In genomic region chr17:30681604-30682003, GRCm38 (mm10) we compare ENCODE assay signal across 9 mouse cellular contexts. TPM values are rescaled to one million over a fixed set of nuclear protein-coding genes. Genes with fewer than 3 reads are reported as not detected.
A peak's percentile ranks its signal among the peaks of the same experiment; 100 is the strongest.
DNase-seq lines count a peak whose midpoint lies in the region; ATAC-seq and TF ChIP-seq lines count a peak whose summit lies in the region.
"Had no signal": no experiment of that assay in that cellular context is flagged by ENCODE, and none has a peak within 500 bp of the region (broad histone marks: within the 10 kb centered on the region; RNA-seq: fewer than 3 reads in every experiment).

No protein-coding gene starts in this region.

- no peak overlapping the region for H3K9ac ChIP-seq in MEL (ENCODE audit: control insufficient read depth, low read depth, low read length, poor library complexity, severe bottlenecking)
- no peak overlapping the region for H3K9ac ChIP-seq in liver, embryonic 13.5 days
- H3K9ac ChIP-seq: neural tube, embryonic 13.5 days had no signal

- H3K27me3 ChIP-seq in MEL (ENCODE audit: control insufficient read depth in 1 of 2, insufficient read depth in 2 of 2, low read length in 2 of 2), result no peaks in the 10 kb centered on the region
- H3K27me3 ChIP-seq in liver, embryonic 13.5 days, result no peaks in the 10 kb centered on the region
- H3K27me3 ChIP-seq in small intestine, adult 2 months (ENCODE audit: control insufficient read depth, insufficient read depth, low read length), result no peaks in the 10 kb centered on the region
- H3K27me3 ChIP-seq: neural tube, embryonic 13.5 days had no signal

- H3K9me3 ChIP-seq in MEL (replicated peaks; ENCODE audit: insufficient read depth, low read length), result no peaks in the 10 kb centered on the region
- no peaks in the 10 kb centered on the region for H3K9me3 ChIP-seq in liver, embryonic 13.5 days (replicated peaks)
- H3K9me3 ChIP-seq: neural tube, embryonic 13.5 days had no signal

- no peaks in the 10 kb centered on the region for H3K79me2 ChIP-seq in MEL (ENCODE audit: control insufficient read depth, insufficient read depth, low read length, poor library complexity)

- TF ChIP-seq EP300 in MEL (IDR thresholded peaks at IDR 0.05; ENCODE audit: low read depth in 1 of 2, low read length in 2 of 2), result no peak

- no peak overlapping the region for H3K4me2 ChIP-seq in liver, embryonic 13.5 days
- H3K4me2 ChIP-seq: neural tube, embryonic 13.5 days had no signal

- TF ChIP-seq CTCF in MEL (IDR thresholded peaks at IDR 0.05 in 2 of 3, conservative IDR thresholded peaks at IDR 0.05 in 1 of 3; ENCODE audit: control insufficient read depth in 1 of 3, insufficient read depth in 1 of 3, low read depth in 2 of 3, low read length in 3 of 3, poor library complexity in 1 of 3, severe bottlenecking in 1 of 3), result peak; percentile 97 to 99 (median 97)
- peak; percentile 82; the same call in 1 of the 2 replicates for TF ChIP-seq CTCF in small intestine, adult 2 months (IDR thresholded peaks at IDR 0.05; ENCODE audit: extremely low read depth, insufficient read length, insufficient replicate concordance, low read depth, low read length)

- H3K36me3 ChIP-seq in MEL (ENCODE audit: control insufficient read depth in 1 of 2, insufficient read depth in 2 of 2, low read length in 2 of 2), result no peaks in the 10 kb centered on the region
- no peaks in the 10 kb centered on the region for H3K36me3 ChIP-seq in liver, embryonic 13.5 days
- H3K36me3 ChIP-seq in small intestine, adult 2 months (ENCODE audit: control insufficient read depth, insufficient read depth, low read length), result no peaks in the 10 kb centered on the region
- H3K36me3 ChIP-seq: neural tube, embryonic 13.5 days had no signal

- no peak overlapping the region for H3K4me3 ChIP-seq in MEL (ENCODE audit: control insufficient read depth in 1 of 2, insufficient read depth in 1 of 2, low read depth in 2 of 2, low read length in 2 of 2)
- no peak overlapping the region for H3K4me3 ChIP-seq in liver, embryonic 13.5 days (replicated peaks)
- no peak overlapping the region for H3K4me3 ChIP-seq in small intestine, adult 2 months (ENCODE audit: low read depth, low read length)
- H3K4me3 ChIP-seq: neural tube, embryonic 13.5 days had no signal

- H3K27ac ChIP-seq in MEL (ENCODE audit: control insufficient read depth, low read depth, low read length), result no peak overlapping the region
- no peak overlapping the region for H3K27ac ChIP-seq in liver, embryonic 13.5 days
- no peak overlapping the region for H3K27ac ChIP-seq in small intestine, adult 2 months (ENCODE audit: insufficient read depth, low read depth, low read length)
- H3K27ac ChIP-seq: neural tube, embryonic 13.5 days had no signal

- peak; percentile 98 for TF ChIP-seq RAD21 in MEL (IDR thresholded peaks at IDR 0.05; ENCODE audit: low read depth, low read length)

- DNase-seq in layer of hippocampus, adult 11-12 months (ENCODE audit: low spot score), result peak; percentile 45
- no peak for DNase-seq in layer of hippocampus, adult 9-11 months
- peak; percentile 92 for DNase-seq in MEL (ENCODE audit: low read depth, low spot score)
- peak; percentile 73 for DNase-seq in adrenal gland, postnatal 14 days
- peak; percentile 9 for DNase-seq in liver, embryonic 13.5 days

- ATAC-seq in erythroid progenitor cell, adult 5-6 weeks (replicated peaks; ENCODE audit: low FRiP score, poor library complexity, severe bottlenecking), result 0 out of 2 replicates have a peak, but pooled peaks have one; percentile 42
- no peak for ATAC-seq in liver, embryonic 13.5 days (ENCODE audit: low read depth)
- ATAC-seq in inflammation-experienced regulatory T-cells, adult 6 months, result no peak

- WGBS in liver, embryonic 13.5 days (ENCODE audit: insufficient replicate concordance), result 13% methylated on average over 5 of the region's 5 CpGs
- WGBS in small intestine, adult 2 months, result 20% methylated on average over 5 of the region's 5 CpGs

- no peaks in the 10 kb centered on the region for H3K4me1 ChIP-seq in MEL (ENCODE audit: control insufficient read depth in 1 of 2, insufficient read depth in 2 of 2, low read length in 2 of 2)
- H3K4me1 ChIP-seq in liver, embryonic 13.5 days (replicated peaks), result no peaks in the 10 kb centered on the region
- no peaks in the 10 kb centered on the region for H3K4me1 ChIP-seq in small intestine, adult 2 months (ENCODE audit: control insufficient read depth, insufficient read depth, insufficient read length, low read length)
- H3K4me1 ChIP-seq: neural tube, embryonic 13.5 days had no signal

- TF ChIP-seq POLR2A in MEL (IDR thresholded peaks at IDR 0.05; ENCODE audit: control insufficient read depth in 1 of 2, insufficient read depth in 1 of 2, low read depth in 1 of 2, low read length in 2 of 2, poor library complexity in 1 of 2), result no peak
- TF ChIP-seq POLR2A in small intestine, adult 2 months (IDR thresholded peaks at IDR 0.05; ENCODE audit: low read depth, low read length), result no peak

TF ChIP-seq in MEL, 35 proteins besides CTCF, POLR2A, EP300 and RAD21:
- TF ChIP-seq ETS1 (IDR thresholded peaks at IDR 0.05; ENCODE audit: low read depth, low read length) (peak; percentile 54), JUND (IDR thresholded peaks at IDR 0.05; ENCODE audit: low read depth, low read length) (no peak), ZC3H11A (IDR thresholded peaks at IDR 0.05; ENCODE audit: low read depth, low read length) (peak; percentile 97), RCOR1 (IDR thresholded peaks at IDR 0.05; ENCODE audit: low read depth, low read length) (no peak), MXI1 (IDR thresholded peaks at IDR 0.05; ENCODE audit: low read depth, low read length) (peak; percentile 95), NELFE (IDR thresholded peaks at IDR 0.05; ENCODE audit: low read depth, low read length) (no peak), SMC3 (IDR thresholded peaks at IDR 0.05; ENCODE audit: low read depth, low read length) (peak; percentile 96), MYC (IDR thresholded peaks at IDR 0.05; ENCODE audit: low read depth, low read length) (peak; percentile 99), POLR2AphosphoS5 (IDR thresholded peaks at IDR 0.05; ENCODE audit: borderline replicate concordance, low read depth, low read length) (no peak), BHLHE40 (IDR thresholded peaks at IDR 0.05; ENCODE audit: borderline replicate concordance, low read depth, low read length) (peak; percentile 70), MAFK (IDR thresholded peaks at IDR 0.05; ENCODE audit: borderline replicate concordance, low read depth, low read length) (no peak), TAL1 (IDR thresholded peaks at IDR 0.05; ENCODE audit: low read length) (no peak), SIN3A (IDR thresholded peaks at IDR 0.05; ENCODE audit: low read length) (peak; percentile 96), POLR2AphosphoS2 (IDR thresholded peaks at IDR 0.05; ENCODE audit: low read length) (no peak), TCF12 (IDR thresholded peaks at IDR 0.05; ENCODE audit: low read depth, low read length) (peak; percentile 9; the same call in 1 of the 2 replicates), ZNF384 (IDR thresholded peaks at IDR 0.05; ENCODE audit: low read depth, low read length) (peak; percentile 63), MYB (IDR thresholded peaks at IDR 0.05; ENCODE audit: low read depth, low read length) (no peak), USF2 (IDR thresholded peaks at IDR 0.05; ENCODE audit: borderline replicate concordance in 1 of 2, insufficient read depth in 1 of 2, low read depth in 1 of 2, low read length in 2 of 2) (no peak), KAT2A (conservative IDR thresholded peaks at IDR 0.05; ENCODE audit: low read depth, low read length) (no peak), MAX (IDR thresholded peaks at IDR 0.05; ENCODE audit: low read length) (peak; percentile 90), ELF1 (IDR thresholded peaks at IDR 0.05; ENCODE audit: low read depth, low read length) (peak; percentile 61; the same call in 1 of the 2 replicates), MAZ (IDR thresholded peaks at IDR 0.05; ENCODE audit: low read depth, low read length) (no peak), MEF2A (IDR thresholded peaks at IDR 0.05; ENCODE audit: extremely low read depth, insufficient replicate concordance, low read depth, low read length, poor library complexity, severe bottlenecking) (no peak)

RNA-seq across cellular contexts. Expression of gene Glo1, which starts 54.9 kb away (rescaled TPM):
- total RNA-seq in MEL (2012; rRNA removed), result 258 and 260 TPM in 2 replicates
- polyA plus RNA-seq in MEL (2012; ENCODE audit: insufficient read depth in 1 of 2, insufficient read length in 2 of 2, low read depth in 1 of 2, low replicate concordance in 2 of 2, missing spikeins in 1 of 2), result 100 to 1,000 TPM in 1 of 2 experiments, 10 to 100 TPM in 1; 58.5 to 288 TPM
- total RNA-seq in adrenal gland, postnatal 14 days (2021), result 105 and 123 TPM in 2 replicates
- total RNA-seq in erythroid progenitor cell, adult 5-6 weeks (2015; ENCODE audit: low replicate concordance), result 81.4 and 114 TPM in 2 replicates
- total RNA-seq in erythroid progenitor cell, adult 5-6 weeks (2017; ENCODE audit: low replicate concordance), result 95.2 and 103 TPM in 2 replicates
- 289 and 332 TPM in 2 replicates for polyA plus RNA-seq in liver, embryonic 13.5 days (2015; fragmentation: Nextera tagmentation; extraction: Ambion mirVana)
- 13.7 and 38.9 TPM in 2 replicates for polyA plus RNA-seq in small intestine, adult 2 months (2012; rRNA removed)
- 100 to 1,000 TPM; 115 to 125 (median 121) TPM for polyA plus RNA-seq in inflammation-experienced regulatory T-cells, adult 6 months (2017; shearing (Covaris generic))

RNA-seq across cellular contexts. Expression of gene Dnah8, which starts 57.5 kb away (rescaled TPM):
- total RNA-seq in MEL (2012; rRNA removed), result 12.3 and 15.4 TPM in 2 replicates
- 100 to 1,000 TPM in 1 of 2 experiments, 10 to 100 TPM in 1; 19.5 to 143 TPM for polyA plus RNA-seq in MEL (2012; ENCODE audit: insufficient read depth in 1 of 2, insufficient read length in 2 of 2, low read depth in 1 of 2, low replicate concordance in 2 of 2, missing spikeins in 1 of 2)
- 1.3 and 2.7 TPM in 2 replicates for total RNA-seq in adrenal gland, postnatal 14 days (2021)
- 4.3 and 23.9 TPM in 2 replicates for total RNA-seq in erythroid progenitor cell, adult 5-6 weeks (2015; ENCODE audit: low replicate concordance)
- total RNA-seq in erythroid progenitor cell, adult 5-6 weeks (2017; ENCODE audit: low replicate concordance), result 6.1 and 6.3 TPM in 2 replicates
- polyA plus RNA-seq in liver, embryonic 13.5 days (2015; fragmentation: Nextera tagmentation; extraction: Ambion mirVana), result 1.4 and 1.5 TPM in 2 replicates
- 2.9 and 10.7 TPM in 2 replicates for polyA plus RNA-seq in small intestine, adult 2 months (2012; rRNA removed)
- 10 to 100 TPM; 18.6 to 20.0 (median 19.2) TPM for polyA plus RNA-seq in inflammation-experienced regulatory T-cells, adult 6 months (2017; shearing (Covaris generic))
